Mouse (Mus musculus) lung, postnatal 0 days (tissue): ENCODE results near the gene 4933430I17Rik. TPM values are rescaled to one million over a fixed set of nuclear protein-coding genes. Genes with fewer than 3 reads are reported as not detected.

Source experiments
- ATAC-seq: fragments of 200-750 bp; cut with Nextera tagmentation; 2 replicates; pipeline ENCODE4 v1.8.0; 2017; ENCODE audit warnings: moderate library complexity
- DNase-seq: peaks from one replicate; pipeline ENCODE4 v3.0.0-alpha.2; 2016; ENCODE audit warnings: low spot score
- H3K27ac ChIP-seq: fragments of 300-500 bp; sonication (generic); 2 replicates; pipeline ENCODE4 v1.5.1; 2014; ENCODE audit warnings: antibody characterized with exemption, mild to moderate bottlenecking, low read length, mixed read lengths
- H3K27me3 ChIP-seq: fragments of 300-500 bp; sonication (generic); replicated peaks from 2 replicates; pipeline ENCODE4 v1.6.1; 2014; ENCODE audit warnings: low read length, mixed read lengths; ENCODE audit not compliant: insufficient read depth
- H3K36me3 ChIP-seq: fragments of 300-500 bp; sonication (generic); 2 replicates; pipeline ENCODE4 v1.6.1; 2014; ENCODE audit warnings: low read length, mixed read lengths; ENCODE audit not compliant: insufficient read depth
- H3K4me1 ChIP-seq: fragments of 300-500 bp; sonication (generic); 2 replicates; pipeline ENCODE4 v1.6.1; 2014; ENCODE audit warnings: antibody characterized with exemption, low read depth, low read length, mixed read lengths; ENCODE audit not compliant: insufficient read depth
- H3K4me2 ChIP-seq: fragments of 300-500 bp; sonication (generic); replicated peaks from 2 replicates; pipeline ENCODE4 v1.6.1; 2014; ENCODE audit warnings: low read depth, mild to moderate bottlenecking, low read length, moderate library complexity, mixed read lengths
- H3K4me3 ChIP-seq: fragments of 300-500 bp; sonication (generic); 2 replicates; pipeline ENCODE4 v1.5.1; 2014; ENCODE audit warnings: low read depth, low read length
- H3K9ac ChIP-seq: fragments of 300-500 bp; sonication (generic); replicated peaks from 2 replicates; pipeline ENCODE4 v1.6.1; 2014; ENCODE audit warnings: low read depth, mild to moderate bottlenecking
- H3K9me3 ChIP-seq: fragments of 300-500 bp; sonication (generic); 2 replicates; pipeline ENCODE4 v1.6.1; 2016; ENCODE audit warnings: low read length, mixed read lengths
- CTCF ChIP-seq: IDR thresholded peaks from 2 replicates; pipeline ENCODE4 v1.5.1; 2016; ENCODE audit warnings: antibody characterized with exemption, mild to moderate bottlenecking
- EP300 ChIP-seq: IDR thresholded peaks from 2 replicates; pipeline ENCODE4 v1.6.1; 2016; ENCODE audit warnings: antibody characterized with exemption, mild to moderate bottlenecking, control low read depth
- WGBS: fragments of 180-500 bp; shearing (Covaris S2); extraction: QIAGEN DNeasy Blood & Tissue Kit; methylation state at CpG from one replicate; pipeline ENCODE4 v1.1.7; 2014; 5-methylcytosine and 5-hydroxymethylcytosine counted together
- polyA plus RNA-seq: library from polyadenylated mRNA; unstranded; fragments of >200 nt; fragmentation: Nextera tagmentation; extraction: Ambion mirVana; gene quantifications from 2 replicates; pipeline ENCODE4 v1.2.1, GENCODE M21; 2015

The 4933430I17Rik gene
- polyA plus RNA-seq, 1 experiment from 2014 or later = 0.21 TPM

GRCm38 (mm10) chr4:62509946-62510345 is 15.2 kb upstream of the 4933430I17Rik start:
- H3K4me2 ChIP-seq = no peak overlapping the region
- H3K27ac ChIP-seq = no peak overlapping the region
- no peaks in the 10 kb centered on the region for H3K4me1 ChIP-seq
- no peak overlapping the region for H3K9ac ChIP-seq
- H3K27me3 ChIP-seq = no peaks in the 10 kb centered on the region
- ATAC-seq = no peak
- no peak overlapping the region for H3K4me3 ChIP-seq
- no peak for DNase-seq
- H3K9me3 ChIP-seq = no peaks in the 10 kb centered on the region
- WGBS = 77% methylated on average over 11 of the region's 11 CpGs
- TF ChIP-seq EP300 = no peak
- TF ChIP-seq CTCF = no peak
- peaks cover 43% of the 10 kb centered on the region; the same call in 1 of the 2 replicates for H3K36me3 ChIP-seq

DNA sequence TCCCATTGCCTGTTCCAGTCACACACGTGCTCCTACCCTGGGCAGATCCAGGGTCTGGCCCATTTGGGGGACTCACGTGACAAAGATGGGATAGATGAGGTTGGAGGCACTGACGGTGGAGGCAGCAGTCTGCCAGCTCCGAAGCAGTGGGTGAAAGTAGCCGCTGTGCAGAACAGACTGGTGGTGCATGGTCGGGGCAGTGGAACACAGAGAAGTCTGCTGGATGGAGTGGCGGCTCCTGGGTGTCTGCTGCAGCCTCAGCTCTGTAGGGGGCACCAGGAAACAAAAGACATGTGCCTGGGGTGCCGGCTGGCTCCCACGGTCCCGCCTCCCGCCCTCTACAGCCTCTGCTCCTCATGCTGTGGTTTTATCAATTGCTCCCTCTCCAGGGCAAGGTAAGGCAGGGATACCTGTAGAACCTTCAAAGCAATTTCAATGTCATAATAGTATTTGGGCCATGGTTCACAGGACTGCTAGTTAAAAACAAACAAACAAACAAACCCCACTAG is 11.1 kb upstream of the 4933430I17Rik start:
- 63% methylated on average over 11 of the region's 11 CpGs for WGBS
- peaks cover 22% of the 10 kb centered on the region for H3K4me1 ChIP-seq
- no peak for ATAC-seq
- H3K27ac ChIP-seq = no peak overlapping the region
- no peaks in the 10 kb centered on the region for H3K9me3 ChIP-seq
- no peak overlapping the region for H3K4me2 ChIP-seq
- H3K9ac ChIP-seq = no peak overlapping the region
- no peak; the same call in 1 of the 2 replicates for TF ChIP-seq CTCF
- TF ChIP-seq EP300 = no peak
- no peak for DNase-seq
- peaks cover 33% of the 10 kb centered on the region; the same call in 1 of the 2 replicates for H3K36me3 ChIP-seq
- H3K4me3 ChIP-seq = no peak overlapping the region
- H3K27me3 ChIP-seq = no peaks in the 10 kb centered on the region

DNA sequence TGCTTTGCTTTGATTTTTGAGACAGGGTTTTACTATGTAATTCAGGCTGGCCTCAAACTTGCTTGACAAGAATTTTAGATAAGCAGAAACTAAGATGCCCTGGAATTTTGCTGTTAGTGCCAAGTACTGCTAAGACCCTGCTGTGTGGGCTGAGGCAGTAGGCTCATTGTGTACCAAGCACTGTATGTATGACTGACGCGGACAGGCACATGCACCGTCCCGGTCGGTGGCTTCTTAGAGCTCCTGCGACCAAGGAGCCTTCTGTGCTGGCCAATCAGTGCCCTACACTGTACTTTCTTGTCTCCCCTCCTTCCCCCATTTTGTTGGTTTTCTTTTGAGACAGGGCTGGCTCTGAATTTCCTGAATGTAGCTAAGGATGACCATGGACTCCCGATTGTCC is 10.2 kb upstream of the 4933430I17Rik start:
- peaks cover 22% of the 10 kb centered on the region for H3K4me1 ChIP-seq
- TF ChIP-seq CTCF (no peak), EP300 (no peak)
- no peak overlapping the region for H3K4me3 ChIP-seq
- DNase-seq = no peak
- no peaks in the 10 kb centered on the region for H3K27me3 ChIP-seq
- no peak overlapping the region for H3K9ac ChIP-seq
- 55% methylated on average over 7 of the region's 7 CpGs for WGBS
- H3K27ac ChIP-seq = peak overlapping the region; percentile 89; the same call in 1 of the 2 replicates
- ATAC-seq = no peak
- peaks cover 25% of the 10 kb centered on the region; the same call in 1 of the 2 replicates for H3K36me3 ChIP-seq
- peak overlapping the region; percentile 25; the same call in 1 of the 2 replicates for H3K4me2 ChIP-seq
- no peaks in the 10 kb centered on the region for H3K9me3 ChIP-seq

- no peak for TF ChIP-seq CTCF
- TF ChIP-seq EP300 = no peak
- ATAC-seq (no peak), DNase-seq (no peak)
- Histone ChIP-seq H3K4me3 (no peak overlapping the region), H3K9me3 (no peaks in the 10 kb centered on the region), H3K9ac (0 out of 2 replicates have a peak overlapping the region, but pooled peaks have one; percentile 3), H3K36me3 (peaks cover 22% of the 10 kb centered on the region; the same call in 1 of the 2 replicates), H3K27ac (peak overlapping the region; percentile 89), H3K4me2 (peak overlapping the region; percentile 25), H3K4me1 (peaks cover 22% of the 10 kb centered on the region), H3K27me3 (no peaks in the 10 kb centered on the region)
- WGBS = 34% methylated on average over 3 of the region's 3 CpGs
These were observed 9.7 kb upstream of the 4933430I17Rik start for GRCm38 (mm10) chr4:62515490-62515889.

GRCm38 (mm10) chr4:62516079-62516478 is 9.1 kb upstream of the 4933430I17Rik start:
- H3K36me3 ChIP-seq = peaks cover 19% of the 10 kb centered on the region; the same call in 1 of the 2 replicates
- 27% methylated on average over 2 of the region's 2 CpGs for WGBS

GRCm38 (mm10) chr4:62516579-62516978 is 8.6 kb upstream of the 4933430I17Rik start:
- Histone ChIP-seq H3K4me2 (0 out of 2 replicates have a peak overlapping the region, but pooled peaks have one; percentile 25), H3K4me3 (no peak overlapping the region), H3K9me3 (no peaks in the 10 kb centered on the region), H3K4me1 (peaks cover 22% of the 10 kb centered on the region), H3K36me3 (peaks cover 14% of the 10 kb centered on the region; the same call in 1 of the 2 replicates), H3K27ac (peak overlapping the region; percentile 89), H3K9ac (no peak overlapping the region), H3K27me3 (no peaks in the 10 kb centered on the region)
- no peak for TF ChIP-seq EP300
- WGBS = 31% methylated on average over 1 of the region's 1 CpGs
- DNase-seq (peak; percentile 45), ATAC-seq (peak; percentile 12)

More at GRCm38 (mm10) chr4:62516079-62516478, 9.1 kb upstream of the 4933430I17Rik start:
- no peak overlapping the region for H3K4me3 ChIP-seq
- no peaks in the 10 kb centered on the region for H3K27me3 ChIP-seq
- peaks cover 22% of the 10 kb centered on the region for H3K4me1 ChIP-seq
- TF ChIP-seq CTCF (peak; percentile 62), EP300 (no peak)
- peak overlapping the region; percentile 25; the same call in 1 of the 2 replicates for H3K4me2 ChIP-seq
- H3K9ac ChIP-seq = no peak overlapping the region
- H3K9me3 ChIP-seq = no peaks in the 10 kb centered on the region
- H3K27ac ChIP-seq = peak overlapping the region; percentile 89
- DNase-seq (peak; percentile 59), ATAC-seq (peak; percentile 20; the same call in 1 of the 2 replicates)
